Mouse (Mus musculus): ENCODE results near the gene Tenm4.

Tenm4 gene

GRCm38 (mm10) chr7:96670095-96670494 lies 499.0 kb downstream of the Tenm4 start:
- intact Hi-C loops (cut with DNase I), result no loop called here

- intact Hi-C loops (cut with DNase I), result no loop called here
These were observed 501.4 kb downstream of the Tenm4 start for GRCm38 (mm10) chr7:96672322-96672914.

GRCm38 (mm10) chr7:96677082-96677481 lies 506.0 kb downstream of the Tenm4 start:
- intact Hi-C loops (cut with DNase I), result no loop called here

- intact Hi-C loops (cut with DNase I), result no loop called here
These were observed 507.2 kb downstream of the Tenm4 start for GRCm38 (mm10) chr7:96678236-96678635.

GRCm38 (mm10) chr7:96679746-96680145 lies 508.7 kb downstream of the Tenm4 start:
- intact Hi-C loops (cut with DNase I), result no loop called here

- intact Hi-C loops (cut with DNase I), result no loop called here
These were observed 509.4 kb downstream of the Tenm4 start for GRCm38 (mm10) chr7:96680405-96680804.

GRCm38 (mm10) chr7:96681808-96682207 lies 510.8 kb downstream of the Tenm4 start:
- intact Hi-C loops (cut with DNase I), result no loop called here

- intact Hi-C loops (cut with DNase I), result no loop called here
These were observed 517.1 kb downstream of the Tenm4 start for GRCm38 (mm10) chr7:96688141-96688540.

GRCm38 (mm10) chr7:96701097-96701845 lies 530.2 kb downstream of the Tenm4 start:
- intact Hi-C loops (cut with DNase I), result no loop called here

- intact Hi-C loops (cut with DNase I), result no loop called here
These were observed 532.9 kb downstream of the Tenm4 start for GRCm38 (mm10) chr7:96703958-96704357.

- intact Hi-C loops (cut with DNase I), result loop anchor here (5.0 kb wide), 1 partner anchor 47 kb away; no protein-coding TSS in a partner anchor
These were observed 534.5 kb downstream of the Tenm4 start for GRCm38 (mm10) chr7:96705307-96706129.

- intact Hi-C loops (cut with DNase I), result loop anchor here (5.0 kb wide), 1 partner anchor 46 kb away; no protein-coding TSS in a partner anchor
These were observed 535.5 kb downstream of the Tenm4 start for GRCm38 (mm10) chr7:96706531-96706930.

GRCm38 (mm10) chr7:96707112-96707511 lies 536.1 kb downstream of the Tenm4 start:
- intact Hi-C loops (cut with DNase I), result loop anchor here (5.0 kb wide), 1 partner anchor 45 kb away; no protein-coding TSS in a partner anchor

GRCm38 (mm10) chr7:96708071-96708470 lies 537.0 kb downstream of the Tenm4 start:
- intact Hi-C loops (cut with DNase I), result loop anchor here (5.0 kb wide), 1 partner anchor 44 kb away; no protein-coding TSS in a partner anchor

- intact Hi-C loops (cut with DNase I), result loop anchor here (5.0 kb wide), 1 partner anchor 44 kb away; no protein-coding TSS in a partner anchor
These were observed 537.5 kb downstream of the Tenm4 start for GRCm38 (mm10) chr7:96708561-96708960.

- intact Hi-C loops (cut with DNase I), result loop anchor here (5.0 kb wide), 1 partner anchor 43 kb away; no protein-coding TSS in a partner anchor
These were observed 537.9 kb downstream of the Tenm4 start for GRCm38 (mm10) chr7:96708968-96709367.

GRCm38 (mm10) chr7:96709891-96710290 lies 538.8 kb downstream of the Tenm4 start:
- intact Hi-C loops (cut with DNase I), result loop anchor here (5.0 kb wide), 1 partner anchor 42 kb away; no protein-coding TSS in a partner anchor

GRCm38 (mm10) chr7:96710658-96711071 lies 539.6 kb downstream of the Tenm4 start:
- intact Hi-C loops (cut with DNase I), result no loop called here

GRCm38 (mm10) chr7:96712876-96713275 lies 541.8 kb downstream of the Tenm4 start:
- intact Hi-C loops (cut with DNase I), result no loop called here

GRCm38 (mm10) chr7:96716911-96717310 lies 545.9 kb downstream of the Tenm4 start:
- intact Hi-C loops (cut with DNase I), result no loop called here
